ENCODE assay signal across 22 mouse cellular contexts in genomic region chr15:80192246-80192585, GRCm38 (mm10). TPM values are rescaled to one million over a fixed set of nuclear protein-coding genes. Genes with fewer than 3 reads are reported as not detected.
DNase-seq lines count a peak whose midpoint lies in the region; ATAC-seq and TF ChIP-seq lines count a peak whose summit lies in the region.
"Had no signal": no experiment of that assay in that cellular context is flagged by ENCODE, and none has a peak within 500 bp of the region (broad histone marks: within the 10 kb centered on the region; RNA-seq: fewer than 3 reads in every experiment).

No protein-coding gene starts in this region.

- 0 out of 2 replicates have a peak, but pooled peaks cover 2% of the 10 kb centered on the region for H3K36me3 ChIP-seq in intestine, embryonic 16.5 days (ENCODE audit: control insufficient read depth, insufficient read depth, low read length)
- no peaks in the 10 kb centered on the region for H3K36me3 ChIP-seq in lung, postnatal 0 days (ENCODE audit: insufficient read depth, low read length)
- no peaks in the 10 kb centered on the region for H3K36me3 ChIP-seq in liver, embryonic 12.5 days
- H3K36me3 ChIP-seq: embryonic facial prominence, embryonic 12.5 days; limb, embryonic 10.5 days; midbrain, embryonic 12.5 days had no signal

- 75% methylated on average over 6 of the region's 6 CpGs for WGBS in intestine, embryonic 16.5 days
- WGBS in lung, postnatal 0 days: 88% methylated on average over 5 of the region's 6 CpGs
- 73% methylated on average over 5 of the region's 6 CpGs for WGBS in liver, embryonic 12.5 days (ENCODE audit: insufficient replicate concordance)

- no peaks in the 10 kb centered on the region for H3K9me3 ChIP-seq in intestine, embryonic 16.5 days (ENCODE audit: control insufficient read depth, low read length)
- H3K9me3 ChIP-seq in lung, postnatal 0 days (ENCODE audit: low read length): no peaks in the 10 kb centered on the region
- no peaks in the 10 kb centered on the region for H3K9me3 ChIP-seq in liver, embryonic 12.5 days (replicated peaks)
- H3K9me3 ChIP-seq: embryonic facial prominence, embryonic 12.5 days; heart, embryonic 10.5 days; hindbrain, embryonic 13.5 days; limb, embryonic 10.5 days; midbrain, embryonic 12.5 days had no signal

- no peaks in the 10 kb centered on the region for H3K27me3 ChIP-seq in intestine, embryonic 16.5 days (replicated peaks; ENCODE audit: control insufficient read depth, insufficient read depth, low read length)
- no peaks in the 10 kb centered on the region for H3K27me3 ChIP-seq in lung, postnatal 0 days (replicated peaks; ENCODE audit: insufficient read depth, low read length)
- H3K27me3 ChIP-seq in liver, embryonic 12.5 days (replicated peaks): peaks cover 26% of the 10 kb centered on the region
- H3K27me3 ChIP-seq: embryonic facial prominence, embryonic 12.5 days; hindbrain, embryonic 13.5 days; midbrain, embryonic 12.5 days had no signal

- no peak for TF ChIP-seq EP300 in lung, postnatal 0 days (IDR thresholded peaks at IDR 0.05)

- peak overlapping the region; percentile 53 for H3K9ac ChIP-seq in intestine, embryonic 16.5 days (ENCODE audit: low read depth, low read length)
- no peak overlapping the region for H3K9ac ChIP-seq in lung, postnatal 0 days (replicated peaks; ENCODE audit: low read depth)
- no peak overlapping the region for H3K9ac ChIP-seq in liver, embryonic 12.5 days
- H3K9ac ChIP-seq: embryonic facial prominence, embryonic 12.5 days; hindbrain, embryonic 13.5 days; lung, embryonic 14.5 days; midbrain, embryonic 12.5 days had no signal

- peak; percentile 48 for DNase-seq in CD4-positive, CD25-positive, alpha-beta regulatory T cell, adult 2 months (ENCODE audit: low read depth, low spot score)
- DNase-seq in CD8-positive naive resting alpha-beta T cell, adult 2 months (ENCODE audit: low read depth in 2 of 2, low spot score in 2 of 2): peak; percentile 58 to 75
- DNase-seq in thymus, postnatal 0 days (ENCODE audit: low spot score): peak; percentile 81
- no peak for DNase-seq in lung, postnatal 0 days (ENCODE audit: low spot score)
- no peak for DNase-seq in gastrocnemius, postnatal 25 days
- DNase-seq: adrenal gland, postnatal 25 days; cerebellum, adult 8-10 months; gastrocnemius, postnatal 36 days; heart, postnatal 14 days; lung, embryonic 14.5 days; right cerebral cortex, adult 18-20 months had no signal

- TF ChIP-seq CTCF in lung, postnatal 0 days (IDR thresholded peaks at IDR 0.05): no peak

- peak overlapping the region; percentile 45 for H3K4me2 ChIP-seq in intestine, embryonic 16.5 days (ENCODE audit: low read depth, low read length)
- H3K4me2 ChIP-seq in lung, postnatal 0 days (replicated peaks; ENCODE audit: low read depth, low read length): no peak overlapping the region
- no peak overlapping the region for H3K4me2 ChIP-seq in liver, embryonic 12.5 days
- H3K4me2 ChIP-seq: embryonic facial prominence, embryonic 12.5 days; hindbrain, embryonic 13.5 days; lung, embryonic 14.5 days; midbrain, embryonic 12.5 days had no signal

- ATAC-seq in intestine, embryonic 16.5 days: no peak
- ATAC-seq in lung, postnatal 0 days: no peak
- no peak for ATAC-seq in liver, embryonic 12.5 days

- H3K4me3 ChIP-seq in intestine, embryonic 16.5 days (ENCODE audit: low read length): peak overlapping the region; percentile 36
- no peak overlapping the region for H3K4me3 ChIP-seq in lung, postnatal 0 days (ENCODE audit: low read depth, low read length)
- H3K4me3 ChIP-seq in liver, embryonic 12.5 days: no peak overlapping the region
- H3K4me3 ChIP-seq: embryonic facial prominence, embryonic 12.5 days; heart, embryonic 10.5 days; hindbrain, embryonic 13.5 days; limb, embryonic 10.5 days; midbrain, embryonic 12.5 days had no signal

- H3K4me1 ChIP-seq in intestine, embryonic 16.5 days (ENCODE audit: control insufficient read depth, insufficient read depth, low read length): peaks cover 43% of the 10 kb centered on the region
- no peaks in the 10 kb centered on the region for H3K4me1 ChIP-seq in lung, postnatal 0 days (ENCODE audit: insufficient read depth, low read depth, low read length)
- H3K4me1 ChIP-seq in liver, embryonic 12.5 days: peaks cover 20% of the 10 kb centered on the region

- H3K27ac ChIP-seq in intestine, embryonic 16.5 days (ENCODE audit: low read length): peak overlapping the region; percentile 95
- no peak overlapping the region for H3K27ac ChIP-seq in lung, postnatal 0 days (ENCODE audit: low read length)
- no peak overlapping the region for H3K27ac ChIP-seq in liver, embryonic 12.5 days
- H3K27ac ChIP-seq: embryonic facial prominence, embryonic 12.5 days; heart, embryonic 10.5 days; hindbrain, embryonic 13.5 days; limb, embryonic 10.5 days; midbrain, embryonic 12.5 days had no signal

RNA-seq across cellular contexts. Expression of gene Mgat3, which starts 18.7 kb away (rescaled TPM):
- 14.8 and 19.7 TPM in 2 replicates for polyA plus RNA-seq in intestine, embryonic 16.5 days (2015; fragmentation: Nextera tagmentation; extraction: Ambion mirVana)
- polyA plus RNA-seq in thymus, postnatal 0 days (2015; fragmentation: Nextera tagmentation; extraction: Ambion mirVana): 4.7 and 5.0 TPM in 2 replicates
- polyA plus RNA-seq in lung, postnatal 0 days (2015; fragmentation: Nextera tagmentation; extraction: Ambion mirVana): 3.0 and 3.9 TPM in 2 replicates
- total RNA-seq in gastrocnemius, postnatal 25 days (2021): 1 to 10 TPM in 1 of 2 experiments, under 1 TPM in 1; 0.87 to 1.1 TPM
- 0.96 and 1.2 TPM in 2 replicates for polyA plus RNA-seq in liver, embryonic 12.5 days (2016; fragmentation: Nextera tagmentation; extraction: Ambion mirVana)
- total RNA-seq: common myeloid progenitor, adult 5-6 weeks had no signal

RNA-seq across cellular contexts. Expression of gene Mief1, which starts 41.6 kb away (rescaled TPM):
- 26.0 and 29.1 TPM in 2 replicates for polyA plus RNA-seq in intestine, embryonic 16.5 days (2015; fragmentation: Nextera tagmentation; extraction: Ambion mirVana)
- 25.3 and 27.7 TPM in 2 replicates for polyA plus RNA-seq in thymus, postnatal 0 days (2015; fragmentation: Nextera tagmentation; extraction: Ambion mirVana)
- polyA plus RNA-seq in lung, postnatal 0 days (2015; fragmentation: Nextera tagmentation; extraction: Ambion mirVana): 13.2 and 13.7 TPM in 2 replicates
- total RNA-seq in gastrocnemius, postnatal 25 days (2021): 10 to 100 TPM; 19.5 to 23.2 TPM
- polyA plus RNA-seq in liver, embryonic 12.5 days (2016; fragmentation: Nextera tagmentation; extraction: Ambion mirVana): 29.1 and 30.1 TPM in 2 replicates

RNA-seq across cellular contexts. Expression of gene AC140267.1, which starts 43.4 kb away (rescaled TPM):
- 4.1 TPM in 1 of 2 replicates, not detected in the other for polyA plus RNA-seq in intestine, embryonic 16.5 days (2015; fragmentation: Nextera tagmentation; extraction: Ambion mirVana)
- polyA plus RNA-seq in thymus, postnatal 0 days (2015; fragmentation: Nextera tagmentation; extraction: Ambion mirVana): not detected in 2 replicates
- polyA plus RNA-seq in lung, postnatal 0 days (2015; fragmentation: Nextera tagmentation; extraction: Ambion mirVana): not detected in 2 replicates
- total RNA-seq in gastrocnemius, postnatal 25 days (2021): 1 to 10 TPM; 4.0 to 7.5 TPM
- polyA plus RNA-seq in liver, embryonic 12.5 days (2016; fragmentation: Nextera tagmentation; extraction: Ambion mirVana): not detected in 2 replicates
- total RNA-seq: common myeloid progenitor, adult 5-6 weeks had no signal
- polyA plus RNA-seq: hindbrain, embryonic 13.5 days; kidney, embryonic 14.5 days; limb, embryonic 10.5 days; liver, embryonic 11.5 days; lung, embryonic 14.5 days; spleen, adult 2 months had no signal

RNA-seq across cellular contexts. Expression of gene Tab1, which starts 59.3 kb away (rescaled TPM):
- polyA plus RNA-seq in intestine, embryonic 16.5 days (2015; fragmentation: Nextera tagmentation; extraction: Ambion mirVana): 28.2 and 29.6 TPM in 2 replicates
- polyA plus RNA-seq in thymus, postnatal 0 days (2015; fragmentation: Nextera tagmentation; extraction: Ambion mirVana): 37.3 and 38.2 TPM in 2 replicates
- polyA plus RNA-seq in lung, postnatal 0 days (2015; fragmentation: Nextera tagmentation; extraction: Ambion mirVana): 18.1 and 19.1 TPM in 2 replicates
- total RNA-seq in gastrocnemius, postnatal 25 days (2021): 10 to 100 TPM; 13.8 to 14.6 TPM
- polyA plus RNA-seq in liver, embryonic 12.5 days (2016; fragmentation: Nextera tagmentation; extraction: Ambion mirVana): 18.5 and 18.9 TPM in 2 replicates

Comparison
In these comparisons a context has a peak if more than half of its experiments do, and no peak if none do; other contexts are left out.
1. DNase-seq: peak in CD4-positive, CD25-positive, alpha-beta regulatory T cell, adult 2 months (single experiment), CD8-positive naive resting alpha-beta T cell, adult 2 months (2 of 2) and thymus, postnatal 0 days (single experiment); none in lung, postnatal 0 days (single experiment) and gastrocnemius, postnatal 25 days (single experiment).